8 mouse cellular contexts compared by ENCODE assay signal in the genomic region with DNA sequence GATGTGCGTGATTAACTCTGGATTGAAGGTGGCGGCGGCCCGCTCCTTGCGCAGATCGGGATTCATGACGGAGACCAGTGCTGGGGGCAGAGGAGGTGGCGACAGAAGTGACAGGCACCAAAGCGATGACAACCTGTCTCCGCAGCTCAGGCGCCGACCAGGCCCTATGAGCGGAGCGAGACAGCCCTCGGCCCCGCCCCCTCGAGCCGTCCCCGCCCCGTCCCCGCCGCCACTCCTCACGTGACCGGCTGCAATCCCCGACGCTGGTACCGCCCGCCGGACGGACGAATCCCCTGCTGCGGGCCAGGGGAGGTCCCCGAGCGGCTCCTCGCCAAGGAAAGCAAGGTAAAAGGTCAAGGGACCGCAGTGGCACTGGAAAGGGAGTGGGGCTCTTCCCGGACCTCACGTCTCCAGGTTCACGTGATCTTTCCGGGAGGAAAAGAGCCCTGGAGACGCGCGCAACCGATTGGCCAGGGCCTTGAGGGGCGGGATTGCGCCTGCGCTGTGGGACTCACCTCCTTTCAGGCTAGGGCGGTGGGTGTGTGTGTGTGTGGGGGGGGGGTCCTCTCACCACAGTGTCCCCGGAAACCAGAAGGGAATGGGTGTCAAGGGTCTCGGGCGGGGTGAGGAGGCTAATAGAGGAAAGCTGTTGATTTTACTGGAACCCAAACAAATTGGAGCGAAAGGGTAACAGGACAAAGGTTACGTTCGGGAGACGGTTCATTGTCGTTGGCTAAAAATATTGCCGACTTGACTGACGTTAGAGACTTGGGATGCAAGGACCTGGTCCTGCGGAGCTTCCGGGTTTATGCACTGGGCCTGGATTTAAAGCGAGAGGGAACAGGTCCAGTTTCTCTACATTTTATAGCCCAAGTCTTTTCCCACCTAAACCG. TPM values are rescaled to one million over a fixed set of nuclear protein-coding genes. Genes with fewer than 3 reads are reported as not detected.
DNase-seq lines count a peak whose midpoint lies in the region; ATAC-seq and TF ChIP-seq lines count a peak whose summit lies in the region.

A gene (plus strand): TSS at position 217 of the 893 bp plus-strand sequence.
A gene (minus strand): TSS at position 407 of the 893 bp plus-strand sequence.

- peak; percentile 89 for TF ChIP-seq POLR2A in cortical plate, adult 2 months (IDR thresholded peaks at IDR 0.05; ENCODE audit: extremely low read depth, insufficient read depth, low read length)

- no peaks in the 10 kb centered on the region for H3K9me3 ChIP-seq in megakaryocyte, embryonic 14.5 days

- H3K36me3 ChIP-seq in megakaryocyte, embryonic 14.5 days (replicated peaks; ENCODE audit: low read length), result peaks cover 41% of the 10 kb centered on the region

- H3K4me1 ChIP-seq in cortical plate, adult 2 months (ENCODE audit: control insufficient read depth, insufficient read depth, low read length), result peaks cover 5% of the 10 kb centered on the region
- H3K4me1 ChIP-seq in megakaryocyte, embryonic 14.5 days, result peaks cover 61% of the 10 kb centered on the region

- peak within 1 kb of the TSS; percentile 91 for H3K27ac ChIP-seq in cortical plate, adult 2 months (ENCODE audit: insufficient read depth, low read length)

- H3K4me3 ChIP-seq in cortical plate, adult 2 months (ENCODE audit: insufficient read depth, low read length), result peak within 1 kb of the TSS; percentile 98
- H3K4me3 ChIP-seq in megakaryocyte, embryonic 14.5 days (replicated peaks), result peak within 1 kb of the TSS; percentile 97

- peak; percentile 90 to 93 for DNase-seq in gastrocnemius, adult 8-10 months (ENCODE audit: low spot score in 2 of 2)
- DNase-seq in hindlimb bud, embryonic 11.5 days (ENCODE audit: extremely low spot score, low read depth, low spot score), result peak; percentile 79
- DNase-seq in left cerebral cortex, adult 8-10 months (ENCODE audit: low spot score in 2 of 2), result peak; percentile 92 to 97
- DNase-seq in right cerebral cortex, postnatal 10 days (ENCODE audit: low spot score in 2 of 2), result peak; percentile 97 to 98
- DNase-seq in urinary bladder, postnatal 25 days (ENCODE audit: low spot score), result peak; percentile 97

- TF ChIP-seq CTCF in cortical plate, adult 2 months (IDR thresholded peaks at IDR 0.05; ENCODE audit: extremely low read depth, insufficient read depth, low read length), result no peak

- peak; percentile 88 for ATAC-seq in activated CD4-positive, CD25-positive, alpha-beta regulatory T cell, adult 4 months

- no peaks in the 10 kb centered on the region for H3K27me3 ChIP-seq in megakaryocyte, embryonic 14.5 days (replicated peaks)

RNA-seq across cellular contexts. Expression of the first gene that starts in this region (rescaled TPM):
- polyA plus RNA-seq in activated CD4-positive, CD25-positive, alpha-beta regulatory T cell, adult 4 months (2017; shearing (Covaris generic)), result 10 to 100 TPM; 56.1 to 77.2 TPM
- polyA plus RNA-seq in cortical plate, adult 2 months (2012; rRNA removed), result 55.5 and 56.1 TPM in 2 replicates
- 10 to 100 TPM; 15.7 to 18.4 (median 17.2) TPM for total RNA-seq in gastrocnemius, adult 8-10 months (2022)
- 10 to 100 TPM; 34.4 to 47.6 (median 39.6) TPM for total RNA-seq in left cerebral cortex, adult 8-10 months (2022)
- 181 and 219 TPM in 2 replicates for polyA plus RNA-seq in megakaryocyte, embryonic 14.5 days (2012; ENCODE audit: insufficient read depth, low replicate concordance)

RNA-seq across cellular contexts. Expression of the second gene that starts in this region (rescaled TPM):
- 10 to 100 TPM; 10.0 to 11.7 TPM for polyA plus RNA-seq in activated CD4-positive, CD25-positive, alpha-beta regulatory T cell, adult 4 months (2017; shearing (Covaris generic))
- 128 and 136 TPM in 2 replicates for polyA plus RNA-seq in cortical plate, adult 2 months (2012; rRNA removed)
- 100 to 1,000 TPM in 2 of 4 experiments, 10 to 100 TPM in 2; 88.9 to 111 (median 97.2) TPM for total RNA-seq in gastrocnemius, adult 8-10 months (2022)
- total RNA-seq in left cerebral cortex, adult 8-10 months (2022), result 100 to 1,000 TPM; 122 to 132 (median 126) TPM
- polyA plus RNA-seq in megakaryocyte, embryonic 14.5 days (2012; ENCODE audit: insufficient read depth, low replicate concordance), result 1.7 and 3.3 TPM in 2 replicates

Comparison
In these comparisons a context has a peak if more than half of its experiments do, and no peak if none do; other contexts are left out.
1. Peak in every context shown above with its lines: DNase-seq, ATAC-seq, H3K4me3 ChIP-seq and H3K27ac ChIP-seq.
2. RNA of the second gene that starts in this region (polyA plus RNA-seq): 128 to 136 TPM in cortical plate, adult 2 months; 10.0 to 11.7 TPM in activated CD4-positive, CD25-positive, alpha-beta regulatory T cell, adult 4 months and 1.7 to 3.3 TPM in megakaryocyte, embryonic 14.5 days; every median in the first group is over 10 times any median in the second.